Mouse (Mus musculus): ENCODE data around the gene Hoxb6.

Hoxb6 gene

DNA sequence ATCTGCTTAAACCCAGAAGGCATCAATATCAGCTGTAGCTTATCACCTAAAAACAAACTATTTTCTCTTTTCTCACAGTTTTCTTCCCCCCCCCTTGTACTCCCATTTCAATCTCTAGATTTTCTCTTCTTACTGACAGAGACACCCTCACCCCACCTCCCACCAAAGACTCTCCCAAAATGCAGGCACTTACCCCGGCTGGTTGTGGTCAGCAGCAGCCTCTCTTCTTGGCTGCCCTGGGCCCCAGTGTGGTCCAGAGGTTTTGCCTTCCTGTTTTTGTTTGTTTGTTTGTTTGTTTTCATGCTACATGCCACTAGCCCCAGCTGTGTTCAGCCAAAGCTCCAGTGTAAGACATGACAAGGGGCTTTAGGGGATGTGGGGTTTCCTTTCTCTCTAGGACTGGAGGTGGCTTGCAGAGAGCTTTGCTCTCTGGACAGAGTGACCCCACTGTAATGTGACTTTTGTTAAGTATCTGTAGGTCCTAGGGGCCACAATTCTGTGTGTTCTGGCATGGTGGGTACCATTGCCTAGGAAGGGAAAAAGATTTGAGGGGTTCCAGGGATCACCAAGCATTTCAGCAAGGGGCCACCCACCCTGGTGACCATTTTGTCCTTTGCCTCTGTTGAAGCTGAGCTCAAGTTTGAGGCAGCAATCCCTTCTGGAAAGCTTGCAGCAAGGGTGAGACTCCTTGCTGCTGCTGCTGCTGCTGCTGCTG, 24.1 kb upstream of the Hoxb6 start:
- in situ Hi-C loops (cut with MboI; ENCODE audit: unreplicated experiment in 2 of 2): no loop called here

DNA sequence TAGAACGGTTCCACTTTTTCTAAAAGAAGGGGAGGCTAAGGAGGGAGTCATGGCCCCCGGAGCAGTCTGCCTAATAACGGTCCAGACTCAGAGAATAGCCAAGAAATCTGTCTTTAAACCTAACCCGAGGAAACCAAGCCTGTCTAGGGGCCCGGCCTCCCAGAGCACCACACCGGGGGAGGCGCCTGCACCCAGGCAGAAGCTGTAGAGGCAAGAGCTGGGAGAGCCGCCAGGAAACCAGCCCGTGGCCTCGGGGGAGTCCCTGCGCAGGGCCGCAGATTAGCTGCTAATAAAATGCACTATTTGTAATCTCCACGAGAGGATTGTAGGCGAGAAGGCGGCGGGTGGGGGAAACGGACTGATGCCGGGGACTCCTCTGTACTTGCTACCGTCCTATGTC, 22.4 kb upstream of the Hoxb6 start:
- in situ Hi-C loops (cut with MboI; ENCODE audit: unreplicated experiment in 2 of 2): no loop called here

DNA sequence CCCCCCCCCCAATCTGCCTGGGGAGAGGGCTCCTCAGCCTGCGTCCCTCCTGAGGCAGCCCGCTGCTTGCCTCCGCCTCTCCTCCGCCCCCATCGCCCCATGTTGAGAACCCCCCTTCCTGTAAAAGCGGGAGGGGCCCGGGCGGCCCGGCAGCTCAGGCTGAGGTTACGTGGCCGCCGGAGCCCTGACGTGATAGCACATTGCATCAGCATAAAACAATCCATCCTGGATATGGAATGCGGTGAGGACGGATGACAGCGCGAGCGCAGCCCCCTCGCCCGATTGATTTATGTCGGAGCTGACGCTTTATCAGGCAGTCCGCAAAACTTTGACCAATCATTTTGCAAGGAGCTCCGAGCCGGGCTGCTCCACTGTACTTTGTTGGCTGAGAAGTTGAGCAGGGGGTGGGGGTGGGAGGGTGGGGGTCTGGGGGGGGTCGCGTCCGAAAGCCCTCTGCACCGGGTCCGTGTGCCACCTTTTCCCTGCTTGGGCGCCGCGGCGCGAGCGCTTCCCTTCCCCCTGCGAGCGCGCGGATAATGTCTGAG, 21.2 kb upstream of the Hoxb6 start, which contains the start of gene Hoxb9:
Hoxb9 (plus strand) TSS at position 462 of the 545 bp plus-strand sequence.
- in situ Hi-C loops (cut with MboI; ENCODE audit: unreplicated experiment in 2 of 2): no loop called here

DNA sequence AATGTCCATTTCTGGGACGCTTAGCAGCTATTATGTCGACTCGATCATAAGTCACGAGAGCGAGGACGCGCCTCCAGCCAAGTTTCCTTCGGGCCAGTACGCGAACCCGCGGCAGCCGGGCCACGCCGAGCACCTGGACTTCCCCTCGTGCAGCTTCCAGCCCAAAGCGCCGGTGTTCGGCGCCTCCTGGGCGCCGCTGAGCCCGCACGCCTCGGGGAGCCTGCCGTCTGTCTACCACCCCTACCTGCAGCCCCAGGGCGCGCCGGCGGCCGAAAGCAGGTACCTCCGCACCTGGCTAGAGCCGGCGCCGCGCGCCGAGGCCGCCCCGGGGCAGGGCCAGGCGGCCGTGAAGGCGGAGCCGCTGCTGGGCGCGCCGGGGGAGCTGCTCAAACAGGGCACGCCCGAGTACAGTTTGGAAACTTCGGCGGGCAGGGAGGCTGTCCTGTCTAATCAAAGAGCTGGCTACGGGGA, 20.7 kb upstream of the Hoxb6 start:
- in situ Hi-C loops (cut with MboI; ENCODE audit: unreplicated experiment in 2 of 2): no loop called here

- in situ Hi-C loops (cut with MboI; ENCODE audit: unreplicated experiment in 2 of 2): no loop called here
Measured at GRCm38 (mm10) chr11:96272024-96272921, 20.0 kb upstream of the Hoxb6 start.

- in situ Hi-C loops (cut with MboI; ENCODE audit: unreplicated experiment in 2 of 2): no loop called here
Measured at GRCm38 (mm10) chr11:96274428-96274827, 17.8 kb upstream of the Hoxb6 start.

DNA sequence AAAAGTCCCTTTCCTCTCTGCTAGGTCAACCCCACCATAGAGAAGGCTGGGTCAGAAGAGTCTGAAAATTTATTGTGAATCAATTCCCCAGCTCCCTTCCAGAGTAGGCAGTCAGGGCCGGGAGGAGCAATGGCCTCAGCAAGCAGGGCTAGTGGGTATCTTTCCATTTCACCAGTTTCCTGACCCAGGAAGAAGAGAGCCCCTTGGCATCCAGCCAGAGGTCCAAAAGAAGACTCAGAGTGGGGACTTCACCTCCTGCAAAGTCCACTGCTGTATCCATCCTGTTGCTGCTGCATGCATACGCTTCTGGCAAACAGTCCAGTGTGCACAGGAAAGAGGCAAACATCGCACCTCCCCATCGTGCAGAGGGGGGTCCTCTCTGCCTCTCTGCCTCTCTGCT, 16.4 kb upstream of the Hoxb6 start:
- in situ Hi-C loops (cut with MboI; ENCODE audit: unreplicated experiment in 2 of 2): loop anchor here (5.0 to 25.0 kb wide), 3 partner anchors 486 to 786 kb away; partner anchors contain the start of gene Osbpl7 (in 1 of the 2)

DNA sequence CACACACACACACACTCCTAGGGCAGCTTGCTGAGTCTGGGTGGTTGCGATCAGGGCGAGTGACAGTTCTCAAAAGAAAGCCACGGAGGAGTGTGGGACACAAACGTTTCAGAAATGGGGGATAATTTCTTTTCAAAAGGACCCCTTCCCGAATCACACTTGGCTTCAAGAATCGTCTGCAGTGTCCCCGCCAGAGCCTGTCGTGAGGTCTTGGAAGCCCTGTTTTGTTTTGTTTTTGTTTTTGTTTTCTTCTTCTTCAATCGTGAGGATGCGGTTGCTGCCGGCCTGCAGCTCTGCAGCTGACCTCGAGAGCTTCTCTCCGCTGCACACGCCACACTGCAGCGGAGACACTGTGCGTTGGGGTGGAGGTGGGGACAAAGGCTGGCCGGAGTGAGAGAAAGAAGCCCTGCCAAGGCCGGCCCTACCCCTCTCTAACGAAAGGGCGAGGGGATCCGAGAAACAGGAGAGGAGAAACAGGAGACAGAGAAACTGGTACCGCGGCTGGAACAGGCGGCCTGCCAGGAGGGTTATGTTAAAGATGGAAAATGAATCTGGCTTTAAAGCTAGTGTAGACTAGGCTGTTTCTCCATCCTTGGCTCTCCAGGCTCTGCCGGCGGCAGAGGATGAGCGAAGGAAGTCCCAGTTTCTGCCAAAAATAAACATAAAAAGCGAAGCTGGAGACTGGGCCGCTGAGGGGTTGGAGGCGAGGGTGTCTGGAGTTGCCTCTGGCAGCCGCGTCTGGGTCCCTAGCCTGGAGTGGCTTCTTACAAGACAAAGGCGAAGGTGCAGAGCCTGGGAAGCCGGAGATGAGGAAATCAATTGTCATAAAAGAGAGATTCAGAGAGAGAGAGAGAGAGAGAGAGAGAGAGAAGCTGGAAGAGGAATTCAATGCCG, 14.9 kb upstream of the Hoxb6 start:
- in situ Hi-C loops (cut with MboI; ENCODE audit: unreplicated experiment in 2 of 2): loop anchor here (5.0 to 25.0 kb wide), 3 partner anchors 485 to 785 kb away; partner anchors contain the start of gene Osbpl7 (in 1 of the 2)

GRCm38 (mm10) chr11:96278324-96278723, 14.0 kb upstream of the Hoxb6 start:
- in situ Hi-C loops (cut with MboI; ENCODE audit: unreplicated experiment in 2 of 2): loop anchor here (5.0 to 25.0 kb wide), 3 partner anchors 484 to 784 kb away; partner anchors contain the start of gene Osbpl7 (in 1 of the 2)

GRCm38 (mm10) chr11:96278773-96279172, 13.5 kb upstream of the Hoxb6 start:
- in situ Hi-C loops (cut with MboI; ENCODE audit: unreplicated experiment in 2 of 2): loop anchor here (5.0 to 25.0 kb wide), 3 partner anchors 484 to 784 kb away; partner anchors contain the start of gene Osbpl7 (in 1 of the 2)

DNA sequence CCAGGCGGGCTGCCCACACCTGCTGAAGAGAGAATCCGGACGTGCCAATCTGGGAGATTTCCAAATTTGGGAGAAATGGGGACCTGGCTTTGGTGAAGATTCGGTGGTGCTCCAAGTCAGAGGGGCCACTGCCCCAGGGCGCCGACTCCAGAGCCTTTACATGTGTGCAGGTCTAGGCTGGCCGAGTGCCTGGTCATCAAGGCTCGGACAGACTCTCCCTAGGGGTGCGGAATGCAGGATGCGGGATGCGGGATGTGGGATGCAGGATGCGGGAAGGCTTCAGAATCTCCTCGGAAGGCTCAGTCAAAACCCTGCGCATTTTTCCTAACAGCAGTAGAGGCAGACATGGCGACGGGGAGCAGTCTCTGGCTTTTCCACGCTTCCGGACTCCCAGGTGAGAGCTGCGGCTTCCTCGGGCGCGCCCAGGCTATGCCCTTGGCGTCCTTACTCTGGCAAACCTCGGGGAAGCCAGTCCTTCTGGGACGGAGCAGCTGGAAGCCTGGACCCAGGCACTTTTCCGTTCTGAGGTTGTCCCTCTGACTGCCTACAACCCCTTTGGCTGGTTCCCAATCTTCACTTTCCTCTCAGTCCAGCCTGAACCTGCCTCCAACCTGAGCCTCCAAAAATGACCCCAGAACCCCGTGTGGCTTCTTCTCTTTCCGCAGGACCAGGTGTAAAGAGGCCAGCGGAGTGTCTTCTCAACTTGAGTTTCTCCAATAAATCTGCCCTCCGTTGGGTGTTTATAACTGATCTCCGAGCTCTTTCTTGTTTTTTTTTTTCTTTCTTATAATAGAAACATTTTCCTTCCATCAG, 12.6 kb upstream of the Hoxb6 start:
- in situ Hi-C loops (cut with MboI; ENCODE audit: unreplicated experiment in 2 of 2): loop anchor here (5.0 to 25.0 kb wide), 6 partner anchors 255 to 783 kb away; partner anchors contain the start of gene Osbpl7 (in 1 of the 2)

DNA sequence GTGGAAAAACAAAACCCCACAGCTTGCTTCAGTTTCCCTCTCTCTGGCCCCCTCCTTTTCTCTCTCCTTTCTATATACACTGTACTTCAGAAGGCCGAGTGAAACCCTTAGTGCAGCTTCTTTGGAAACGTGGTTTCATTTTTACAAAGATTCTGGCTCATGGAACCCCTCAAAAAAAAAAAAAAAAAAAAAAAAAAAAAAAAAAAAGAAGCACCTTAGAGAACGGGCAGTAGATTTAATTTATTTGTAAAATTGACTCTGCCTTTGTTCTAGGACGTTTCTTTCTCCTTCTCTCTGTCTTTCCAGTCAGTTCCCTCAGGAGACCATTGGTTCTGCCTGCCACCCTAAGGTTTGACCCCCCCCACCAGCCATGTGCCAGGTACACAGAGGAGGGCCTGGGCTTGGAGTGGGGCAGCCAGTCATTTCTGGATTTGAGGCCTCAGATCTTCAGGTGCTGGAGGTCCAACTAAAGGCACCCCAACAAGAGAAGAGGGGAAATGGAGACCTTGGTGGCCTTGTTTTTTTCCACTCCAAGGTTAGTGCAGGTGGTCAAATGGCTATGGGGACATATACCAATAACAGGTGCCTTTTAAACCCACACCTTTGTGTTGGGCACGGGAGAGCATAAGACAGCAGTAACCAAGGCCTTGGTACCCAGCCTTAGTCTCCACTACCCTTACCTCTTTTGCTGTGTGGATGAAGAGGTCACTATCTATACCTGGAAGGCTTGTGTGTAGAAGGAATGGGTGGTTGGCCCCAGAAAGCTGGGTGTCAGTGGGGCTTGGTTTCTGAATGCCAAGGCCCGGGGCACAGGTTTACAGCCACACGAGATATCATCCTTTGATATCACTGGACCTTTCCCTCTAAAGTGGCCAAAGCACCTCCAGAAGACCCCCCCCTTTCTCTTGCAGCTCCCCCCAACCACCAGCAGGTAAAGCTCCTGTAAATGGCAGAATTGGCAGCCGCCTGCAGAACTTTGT, 11.6 kb upstream of the Hoxb6 start:
- in situ Hi-C loops (cut with MboI; ENCODE audit: unreplicated experiment in 2 of 2): loop anchor here (5.0 to 25.0 kb wide), 6 partner anchors 254 to 782 kb away; partner anchors contain the start of gene Osbpl7 (in 1 of the 2)

DNA sequence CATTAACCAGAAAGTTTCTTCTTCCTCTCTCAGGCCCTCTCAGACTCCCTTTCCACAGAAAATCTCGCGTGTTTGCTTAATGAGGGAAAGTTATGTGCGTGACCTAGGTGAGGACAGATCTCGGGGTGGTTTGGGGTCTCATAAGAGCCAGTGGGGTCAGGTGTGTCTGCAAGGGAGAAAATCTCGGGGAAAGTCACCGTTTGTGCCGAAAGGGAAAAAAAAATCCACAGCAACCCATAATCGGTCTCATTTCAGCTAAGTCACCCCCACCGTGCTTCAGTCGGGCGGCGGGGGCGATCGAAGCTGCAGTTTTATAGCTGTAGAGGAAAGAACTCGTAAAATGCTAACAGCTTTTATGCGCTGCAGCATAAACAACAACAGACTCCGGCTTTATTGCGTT, 10.9 kb upstream of the Hoxb6 start:
- in situ Hi-C loops (cut with MboI; ENCODE audit: unreplicated experiment in 2 of 2): loop anchor here (5.0 to 25.0 kb wide), 6 partner anchors 253 to 781 kb away; partner anchors contain the start of gene Osbpl7 (in 1 of the 2)

DNA sequence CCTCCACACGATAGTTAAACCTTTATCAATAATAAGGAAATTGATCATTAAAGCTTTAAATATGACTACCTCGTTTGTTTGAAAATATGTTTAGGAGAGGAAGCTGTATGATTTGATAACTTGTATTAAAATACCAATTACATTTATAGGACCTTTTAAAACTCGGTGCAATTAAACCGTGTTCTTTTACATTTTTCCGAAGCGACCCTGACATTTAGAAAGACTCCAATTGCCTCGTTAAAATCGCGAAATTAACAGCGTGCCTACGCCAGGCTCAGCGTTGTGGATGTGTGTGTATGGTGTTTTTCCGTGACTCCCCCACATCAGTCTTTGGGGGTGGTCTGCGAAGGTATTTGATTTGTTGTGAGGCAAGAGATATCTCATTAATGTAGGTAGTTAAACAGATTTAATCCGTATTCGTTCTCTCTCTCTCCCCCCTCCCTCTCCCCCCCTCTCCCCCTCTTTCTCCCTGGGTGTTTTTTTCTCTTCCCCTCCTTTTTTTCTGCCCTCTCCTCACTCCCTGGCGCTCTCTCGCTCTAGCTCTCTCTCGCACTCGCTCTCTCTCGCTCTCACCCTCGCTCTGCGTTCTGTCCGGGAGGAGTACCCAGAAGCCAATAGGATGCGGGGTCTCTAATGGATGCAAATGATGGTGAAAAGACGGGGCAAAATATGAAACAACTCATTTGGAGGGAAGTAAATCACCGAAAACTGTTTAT, 10.3 kb upstream of the Hoxb6 start, which contains the start of gene Hoxb8:
Hoxb8 (plus strand) TSS at position 51 of the 716 bp plus-strand sequence.
- in situ Hi-C loops (cut with MboI; ENCODE audit: unreplicated experiment in 2 of 2): loop anchor here (5.0 to 25.0 kb wide), 6 partner anchors 253 to 780 kb away; partner anchors contain the start of gene Osbpl7 (in 1 of the 2)

DNA sequence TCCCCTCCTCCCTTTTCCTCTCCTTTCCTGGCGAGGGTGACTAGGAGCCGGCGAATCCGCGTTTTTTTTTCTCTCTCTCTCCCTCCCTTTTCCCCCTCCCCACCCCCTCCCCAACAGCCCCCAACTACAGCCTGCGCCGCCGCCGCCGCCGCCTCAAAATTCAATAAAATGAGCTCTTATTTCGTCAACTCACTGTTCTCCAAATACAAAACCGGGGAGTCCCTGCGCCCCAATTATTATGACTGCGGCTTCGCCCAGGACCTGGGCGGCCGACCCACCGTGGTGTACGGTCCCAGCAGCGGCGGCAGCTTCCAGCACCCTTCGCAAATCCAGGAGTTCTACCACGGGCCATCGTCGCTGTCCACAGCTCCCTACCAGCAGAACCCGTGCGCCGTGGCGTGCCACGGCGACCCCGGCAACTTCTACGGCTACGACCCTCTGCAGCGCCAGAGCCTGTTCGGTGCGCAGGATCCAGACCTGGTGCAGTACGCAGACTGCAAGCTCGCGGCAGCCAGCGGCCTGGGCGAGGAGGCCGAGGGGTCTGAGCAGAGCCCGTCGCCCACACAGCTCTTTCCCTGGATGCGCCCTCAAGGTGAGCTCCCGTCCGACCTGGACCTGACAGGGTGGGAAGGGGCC, 9.4 kb upstream of the Hoxb6 start:
- in situ Hi-C loops (cut with MboI; ENCODE audit: unreplicated experiment in 2 of 2): loop anchor here (5.0 to 25.0 kb wide), 6 partner anchors 252 to 779 kb away; partner anchors contain the start of gene Osbpl7 (in 1 of the 2)

Data from v-Abl transformed pro-B cells (cell line).